Mouse (Mus musculus): ENCODE measurements around the gene Hist1h3h. TPM values are rescaled to one million over a fixed set of nuclear protein-coding genes. Genes with fewer than 3 reads are reported as not detected.

Gene Hist1h3h
- total RNA-seq, 2 experiments from 2014 or later: 143 to 379 TPM

Other genes with a start within 250 kb of the Hist1h3h start
Only the 30 nearest of the 32 such genes appear.
- gene Gm10065, start 238.2 kb upstream of the Hist1h3h start, total RNA-seq (2015; ENCODE audit: low replicate concordance): not detected in 2 replicates
- not detected in 2 replicates for gene Gm10065, start 238.2 kb upstream of the Hist1h3h start, total RNA-seq (2017; ENCODE audit: low replicate concordance)
- 2.9 and 8.4 TPM in 2 replicates for gene AK157302, start 222.4 kb upstream of the Hist1h3h start, total RNA-seq (2015; ENCODE audit: low replicate concordance)
- gene AK157302, start 222.4 kb upstream of the Hist1h3h start, total RNA-seq (2017; ENCODE audit: low replicate concordance): 2.0 and 4.1 TPM in 2 replicates
- 4.2 TPM in 1 of 2 replicates, not detected in the other for gene Gm11273, start 216.2 kb upstream of the Hist1h3h start, total RNA-seq (2015; ENCODE audit: low replicate concordance)
- 1.5 TPM in 1 of 2 replicates, not detected in the other for gene Gm11273, start 216.2 kb upstream of the Hist1h3h start, total RNA-seq (2017; ENCODE audit: low replicate concordance)
- gene Zkscan8, start 186.5 kb upstream of the Hist1h3h start, total RNA-seq (2015; ENCODE audit: low replicate concordance): 4.0 and 11.7 TPM in 2 replicates
- 1.3 and 1.7 TPM in 2 replicates for gene Zkscan8, start 186.5 kb upstream of the Hist1h3h start, total RNA-seq (2017; ENCODE audit: low replicate concordance)
- not detected in 2 replicates for gene Olfr1366, start 174.9 kb upstream of the Hist1h3h start, total RNA-seq (2015; ENCODE audit: low replicate concordance)
- not detected in 2 replicates for gene Olfr1366, start 174.9 kb upstream of the Hist1h3h start, total RNA-seq (2017; ENCODE audit: low replicate concordance)
- not detected in 2 replicates for gene Olfr1535, start 157.8 kb upstream of the Hist1h3h start, total RNA-seq (2015; ENCODE audit: low replicate concordance)
- gene Olfr1535, start 157.8 kb upstream of the Hist1h3h start, total RNA-seq (2017; ENCODE audit: low replicate concordance): not detected in 2 replicates
- gene Olfr1364, start 135.9 kb upstream of the Hist1h3h start, total RNA-seq (2015; ENCODE audit: low replicate concordance): not detected in 2 replicates
- not detected in 2 replicates for gene Olfr1364, start 135.9 kb upstream of the Hist1h3h start, total RNA-seq (2017; ENCODE audit: low replicate concordance)
- gene Olfr1362, start 103.6 kb upstream of the Hist1h3h start, total RNA-seq (2015; ENCODE audit: low replicate concordance): not detected in 2 replicates
- not detected in 2 replicates for gene Olfr1362, start 103.6 kb upstream of the Hist1h3h start, total RNA-seq (2017; ENCODE audit: low replicate concordance)
- gene Olfr11, start 75.1 kb upstream of the Hist1h3h start, total RNA-seq (2015; ENCODE audit: low replicate concordance): not detected in 2 replicates
- not detected in 2 replicates for gene Olfr11, start 75.1 kb upstream of the Hist1h3h start, total RNA-seq (2017; ENCODE audit: low replicate concordance)
- gene Olfr1361, start 54.3 kb upstream of the Hist1h3h start, total RNA-seq (2015; ENCODE audit: low replicate concordance): not detected in 2 replicates
- gene Olfr1361, start 54.3 kb upstream of the Hist1h3h start, total RNA-seq (2017; ENCODE audit: low replicate concordance): not detected in 2 replicates
- not detected in 2 replicates for gene Olfr1360, start 40.3 kb upstream of the Hist1h3h start, total RNA-seq (2015; ENCODE audit: low replicate concordance)
- not detected in 2 replicates for gene Olfr1360, start 40.3 kb upstream of the Hist1h3h start, total RNA-seq (2017; ENCODE audit: low replicate concordance)
- not detected in 2 replicates for gene Olfr1359, start 19.5 kb upstream of the Hist1h3h start, total RNA-seq (2015; ENCODE audit: low replicate concordance)
- gene Olfr1359, start 19.5 kb upstream of the Hist1h3h start, total RNA-seq (2017; ENCODE audit: low replicate concordance): not detected in 2 replicates
- gene Hist1h2bl, start 1.5 kb upstream of the Hist1h3h start, total RNA-seq (2015; ENCODE audit: low replicate concordance): 989 and 1,130 TPM in 2 replicates
- 1,595 and 2,060 TPM in 2 replicates for gene Hist1h2bl, start 1.5 kb upstream of the Hist1h3h start, total RNA-seq (2017; ENCODE audit: low replicate concordance)
- gene Hist1h2ai, start 1.2 kb upstream of the Hist1h3h start, total RNA-seq (2015; ENCODE audit: low replicate concordance): 22.6 and 24.1 TPM in 2 replicates
- gene Hist1h2ai, start 1.2 kb upstream of the Hist1h3h start, total RNA-seq (2017; ENCODE audit: low replicate concordance): 2,450 and 5,888 TPM in 2 replicates
- gene Hist1h2bm, start 4.4 kb downstream of the Hist1h3h start, total RNA-seq (2015; ENCODE audit: low replicate concordance): 396 and 580 TPM in 2 replicates
- 1,330 and 1,438 TPM in 2 replicates for gene Hist1h2bm, start 4.4 kb downstream of the Hist1h3h start, total RNA-seq (2017; ENCODE audit: low replicate concordance)
- 12.6 and 18.4 TPM in 2 replicates for gene Hist1h4j, start 17.4 kb downstream of the Hist1h3h start, total RNA-seq (2015; ENCODE audit: low replicate concordance)
- 900 and 1,530 TPM in 2 replicates for gene Hist1h4j, start 17.4 kb downstream of the Hist1h3h start, total RNA-seq (2017; ENCODE audit: low replicate concordance)
- 298 and 381 TPM in 2 replicates for gene Hist1h4k, start 32.8 kb downstream of the Hist1h3h start, total RNA-seq (2015; ENCODE audit: low replicate concordance)
- gene Hist1h4k, start 32.8 kb downstream of the Hist1h3h start, total RNA-seq (2017; ENCODE audit: low replicate concordance): 3,827 and 6,951 TPM in 2 replicates
- 480 and 792 TPM in 2 replicates for gene Hist1h2ak, start 36.2 kb downstream of the Hist1h3h start, total RNA-seq (2015; ENCODE audit: low replicate concordance)
- gene Hist1h2ak, start 36.2 kb downstream of the Hist1h3h start, total RNA-seq (2017; ENCODE audit: low replicate concordance): 4,887 and 6,345 TPM in 2 replicates
- 1,688 and 1,944 TPM in 2 replicates for gene Hist1h2bn, start 36.5 kb downstream of the Hist1h3h start, total RNA-seq (2015; ENCODE audit: low replicate concordance)
- gene Hist1h2bn, start 36.5 kb downstream of the Hist1h3h start, total RNA-seq (2017; ENCODE audit: low replicate concordance): 6,530 and 7,011 TPM in 2 replicates
- 1,815 and 1,971 TPM in 2 replicates for gene Hist1h1b, start 63.0 kb downstream of the Hist1h3h start, total RNA-seq (2015; ENCODE audit: low replicate concordance)
- 4,746 and 7,405 TPM in 2 replicates for gene Hist1h1b, start 63.0 kb downstream of the Hist1h3h start, total RNA-seq (2017; ENCODE audit: low replicate concordance)
- 807 and 971 TPM in 2 replicates for gene Hist1h3i, start 65.7 kb downstream of the Hist1h3h start, total RNA-seq (2015; ENCODE audit: low replicate concordance)
- gene Hist1h3i, start 65.7 kb downstream of the Hist1h3h start, total RNA-seq (2017; ENCODE audit: low replicate concordance): 793 and 862 TPM in 2 replicates
- 9.4 and 13.4 TPM in 2 replicates for gene Hist1h2an, start 69.6 kb downstream of the Hist1h3h start, total RNA-seq (2015; ENCODE audit: low replicate concordance)
- gene Hist1h2an, start 69.6 kb downstream of the Hist1h3h start, total RNA-seq (2017; ENCODE audit: low replicate concordance): 1,681 and 2,099 TPM in 2 replicates
- gene Hist1h2bp, start 69.8 kb downstream of the Hist1h3h start, total RNA-seq (2015; ENCODE audit: low replicate concordance): 31.0 and 96.0 TPM in 2 replicates
- 241 and 315 TPM in 2 replicates for gene Hist1h2bp, start 69.8 kb downstream of the Hist1h3h start, total RNA-seq (2017; ENCODE audit: low replicate concordance)
- gene Hist1h2bq, start 92.5 kb downstream of the Hist1h3h start, total RNA-seq (2015; ENCODE audit: low replicate concordance): 607 and 1,040 TPM in 2 replicates
- 124 and 1,223 TPM in 2 replicates for gene Hist1h2bq, start 92.5 kb downstream of the Hist1h3h start, total RNA-seq (2017; ENCODE audit: low replicate concordance)
- gene Hist1h2ao, start 92.8 kb downstream of the Hist1h3h start, total RNA-seq (2015; ENCODE audit: low replicate concordance): 587 and 743 TPM in 2 replicates
- 2,181 TPM in 1 of 2 replicates, not detected in the other for gene Hist1h2ao, start 92.8 kb downstream of the Hist1h3h start, total RNA-seq (2017; ENCODE audit: low replicate concordance)
- 328 and 512 TPM in 2 replicates for gene Hist1h4m, start 94.1 kb downstream of the Hist1h3h start, total RNA-seq (2015; ENCODE audit: low replicate concordance)
- gene Hist1h4m, start 94.1 kb downstream of the Hist1h3h start, total RNA-seq (2017; ENCODE audit: low replicate concordance): 4,244 and 7,239 TPM in 2 replicates
- 169 and 258 TPM in 2 replicates for gene Hist1h4n, start 114.5 kb downstream of the Hist1h3h start, total RNA-seq (2015; ENCODE audit: low replicate concordance)
- 2,740 and 4,790 TPM in 2 replicates for gene Hist1h4n, start 114.5 kb downstream of the Hist1h3h start, total RNA-seq (2017; ENCODE audit: low replicate concordance)
- gene Hist1h2ap, start 115.8 kb downstream of the Hist1h3h start, total RNA-seq (2015; ENCODE audit: low replicate concordance): 209 and 329 TPM in 2 replicates
- 6,300 and 16,342 TPM in 2 replicates for gene Hist1h2ap, start 115.8 kb downstream of the Hist1h3h start, total RNA-seq (2017; ENCODE audit: low replicate concordance)
- gene Hist1h2br, start 116.1 kb downstream of the Hist1h3h start, total RNA-seq (2015; ENCODE audit: low replicate concordance): 696 and 939 TPM in 2 replicates
- 393 and 1,610 TPM in 2 replicates for gene Hist1h2br, start 116.1 kb downstream of the Hist1h3h start, total RNA-seq (2017; ENCODE audit: low replicate concordance)
- gene Zfp184, start 227.4 kb downstream of the Hist1h3h start, total RNA-seq (2015; ENCODE audit: low replicate concordance): not detected in 2 replicates
- gene Zfp184, start 227.4 kb downstream of the Hist1h3h start, total RNA-seq (2017; ENCODE audit: low replicate concordance): 1.3 TPM in 1 of 2 replicates, not detected in the other

All from erythroid progenitor cell, adult 5-6 weeks (primary cell).